Mouse (Mus musculus): Measurements from ENCODE around the gene Gdf2. TPM values are rescaled to one million over a fixed set of nuclear protein-coding genes. Genes with fewer than 3 reads are reported as not detected.

The Gdf2 gene
- total RNA-seq, 2 experiments from 2014 or later, result 0.07 to 0.18 TPM

GRCm38 (mm10) chr14:33956055-33956454, 15.2 kb downstream of the Gdf2 start:
- DNase-seq, result no peak

GRCm38 (mm10) chr14:33958186-33958585, 17.3 kb downstream of the Gdf2 start:
- no peak for DNase-seq

- DNase-seq, result no peak
Observed at GRCm38 (mm10) chr14:33958841-33959240, 18.0 kb downstream of the Gdf2 start.

GRCm38 (mm10) chr14:33959341-33959740, 18.5 kb downstream of the Gdf2 start:
- DNase-seq, result peak; percentile 27 to 66

GRCm38 (mm10) chr14:33965675-33966074, 24.8 kb downstream of the Gdf2 start:
- DNase-seq, result no peak

- no peak for DNase-seq
Observed at GRCm38 (mm10) chr14:33972679-33973078, 31.8 kb downstream of the Gdf2 start.

- DNase-seq, result no peak
Observed at GRCm38 (mm10) chr14:33974752-33975151, 33.9 kb downstream of the Gdf2 start.

- no peak for DNase-seq
Observed at GRCm38 (mm10) chr14:33977748-33978147, 36.9 kb downstream of the Gdf2 start.

- DNase-seq, result no peak
Observed at GRCm38 (mm10) chr14:33978604-33979059, 37.8 kb downstream of the Gdf2 start, which contains the start of gene Zfp488. TSS of gene Zfp488 (minus strand) at chr14:33978764.

GRCm38 (mm10) chr14:33989201-33989600, 48.4 kb downstream of the Gdf2 start:
- DNase-seq, result no peak

GRCm38 (mm10) chr14:33991971-33992370, 51.1 kb downstream of the Gdf2 start:
- DNase-seq, result no peak

- DNase-seq, result no peak
Observed at GRCm38 (mm10) chr14:33993051-33993450, 52.2 kb downstream of the Gdf2 start.

- no peak for DNase-seq
Observed at GRCm38 (mm10) chr14:33993521-33994289, 52.9 kb downstream of the Gdf2 start.

Other genes starting within 250 kb of the Gdf2 start
- 1 to 10 TPM in 1 of 2 experiments, under 1 TPM in 1; 0.87 to 1.1 TPM for gene Gdf10, start 17.5 kb upstream of the Gdf2 start, total RNA-seq (2021)
- gene Rbp3, start 13.0 kb downstream of the Gdf2 start, total RNA-seq (2021), result not detected
- gene Zfp488, start 37.7 kb downstream of the Gdf2 start, total RNA-seq (2021), result under 1 TPM in 1 of 2 experiments, not detected in 1; 0.05 TPM
- not detected for gene Gm30083, start 74.1 kb downstream of the Gdf2 start, total RNA-seq (2021)
- not detected for gene Gm5460, start 75.7 kb downstream of the Gdf2 start, total RNA-seq (2021)
- not detected for gene Antxrl, start 111.7 kb downstream of the Gdf2 start, total RNA-seq (2021)
- gene Anxa8, start 144.9 kb downstream of the Gdf2 start, total RNA-seq (2021), result 1 to 10 TPM; 1.8 to 5.4 TPM
- not detected for gene A630023A22Rik, start 161.7 kb downstream of the Gdf2 start, total RNA-seq (2021)
- under 1 TPM; 0.07 to 0.13 TPM for gene Npy4r, start 211.4 kb downstream of the Gdf2 start, total RNA-seq (2021)